Mouse (Mus musculus) cerebellum, postnatal 14 days (tissue): Measurements from ENCODE around the gene Mterf4.
"Not testable (repeated sequence)": the region's sequence is repeated elsewhere in the genome, so short reads cannot be mapped to it uniquely, and the experiment has no call there.

ENCODE experiments used
- DNase-seq, 2 experiments: peaks; one replicate each; pipeline ENCODE4 v3.0.0; 2021; ENCODE audit warnings: mixed read lengths in 2 of 2

Mterf4 gene

GRCm38 (mm10) chr1:93305581-93306337, at the start of gene Mterf4:
TSS of gene Mterf4 (minus strand) at chr1:93305915.
- DNase-seq, result peak; percentile 91

- peak; percentile 70 to 77 for DNase-seq
Observed at GRCm38 (mm10) chr1:93352724-93353123, 47.0 kb upstream of the Mterf4 start.

GRCm38 (mm10) chr1:93349701-93350100, 44.0 kb upstream of the Mterf4 start:
- no peak for DNase-seq

GRCm38 (mm10) chr1:93347176-93347575, 41.5 kb upstream of the Mterf4 start:
- DNase-seq, result no peak

GRCm38 (mm10) chr1:93343504-93344047, 37.9 kb upstream of the Mterf4 start:
- peak; percentile 96 for DNase-seq

- peak; percentile 95 to 96 for DNase-seq
Observed at GRCm38 (mm10) chr1:93342648-93343503, 37.2 kb upstream of the Mterf4 start, which contains the start of the genes Ppp1r7 and Pask. TSS of gene Ppp1r7 (plus strand) at chr1:93342854. TSS of gene Pask (minus strand) at chr1:93343482.

GRCm38 (mm10) chr1:93334621-93335020, 28.9 kb upstream of the Mterf4 start:
- no peak for DNase-seq

GRCm38 (mm10) chr1:93326446-93326845, 20.7 kb upstream of the Mterf4 start:
- no peak for DNase-seq

GRCm38 (mm10) chr1:93323973-93324372, 18.3 kb upstream of the Mterf4 start:
- DNase-seq, result no peak

- peak in 1 of 2 experiments; percentile 26 for DNase-seq
Observed at GRCm38 (mm10) chr1:93300578-93300977, 5.1 kb downstream of the Mterf4 start.

- no peak for DNase-seq
Observed at GRCm38 (mm10) chr1:93299791-93300190, 5.9 kb downstream of the Mterf4 start.

- not testable (repeated sequence) for DNase-seq
Observed at GRCm38 (mm10) chr1:93294491-93294890, 11.2 kb downstream of the Mterf4 start.

GRCm38 (mm10) chr1:93292006-93292405, 13.7 kb downstream of the Mterf4 start:
- no peak for DNase-seq

- no peak for DNase-seq
Observed at GRCm38 (mm10) chr1:93291591-93291990, 14.1 kb downstream of the Mterf4 start.

GRCm38 (mm10) chr1:93290956-93291355, 14.8 kb downstream of the Mterf4 start:
- no peak for DNase-seq

GRCm38 (mm10) chr1:93289678-93290214, 16.0 kb downstream of the Mterf4 start:
- DNase-seq, result no peak

GRCm38 (mm10) chr1:93277041-93277440, 28.7 kb downstream of the Mterf4 start:
- peak; percentile 57 to 61 for DNase-seq

- DNase-seq, result no peak
Observed at GRCm38 (mm10) chr1:93275561-93275960, 30.2 kb downstream of the Mterf4 start.

- DNase-seq, result no peak
Observed at GRCm38 (mm10) chr1:93272409-93272821, 33.3 kb downstream of the Mterf4 start.

GRCm38 (mm10) chr1:93271751-93272150, 34.0 kb downstream of the Mterf4 start:
- DNase-seq, result no peak

- DNase-seq, result no peak
Observed at GRCm38 (mm10) chr1:93270516-93271240, 35.0 kb downstream of the Mterf4 start.

GRCm38 (mm10) chr1:93268246-93268645, 37.5 kb downstream of the Mterf4 start:
- no peak for DNase-seq
